Mouse (Mus musculus) activated CD4-positive, CD25-positive, alpha-beta regulatory T cell, adult 4 months (primary cell): ENCODE results near the gene Slc6a13. TPM values are rescaled to one million over a fixed set of nuclear protein-coding genes. Genes with fewer than 3 reads are reported as not detected.
"Not testable (repeated sequence)": the region's sequence is repeated elsewhere in the genome, so short reads cannot be mapped to it uniquely, and the experiment has no call there.

ENCODE experiments used
- ATAC-seq: one replicate; pipeline ENCODE4 v1.8.0; 2017
- polyA plus RNA-seq, 2 experiments: library from polyadenylated mRNA; unstranded; fragments of 100-300 nt; shearing (Covaris generic); gene quantifications; one replicate each; pipeline ENCODE4 v1.2.1; 2017

The Slc6a13 gene
- polyA plus RNA-seq, 2 experiments from 2014 or later = 0.55 to 0.93 TPM

DNA sequence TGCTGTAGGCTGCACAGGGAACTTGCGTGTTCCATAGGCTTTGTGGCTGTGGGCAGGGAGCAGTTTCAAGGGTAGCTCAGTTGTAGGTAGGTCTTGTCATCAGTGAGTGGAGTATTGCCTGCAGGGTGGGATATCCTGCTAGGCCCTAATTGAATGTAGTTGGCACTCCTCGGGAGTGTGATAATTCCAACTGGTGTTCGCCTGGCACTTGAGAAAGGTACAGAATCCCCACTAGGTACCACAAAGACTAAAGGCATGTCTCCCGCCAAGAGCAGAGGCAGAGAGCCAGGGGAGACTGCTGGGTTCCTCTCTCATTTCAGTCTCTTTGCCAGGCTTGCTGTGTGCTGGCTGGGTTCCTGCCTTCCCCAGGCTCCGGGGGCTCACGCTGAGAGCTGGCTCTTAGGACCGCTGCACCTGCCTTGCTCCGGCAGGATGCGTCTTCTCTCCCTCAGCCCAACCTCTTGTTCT, 28.4 kb downstream of the Slc6a13 start:
- no peak for ATAC-seq

DNA sequence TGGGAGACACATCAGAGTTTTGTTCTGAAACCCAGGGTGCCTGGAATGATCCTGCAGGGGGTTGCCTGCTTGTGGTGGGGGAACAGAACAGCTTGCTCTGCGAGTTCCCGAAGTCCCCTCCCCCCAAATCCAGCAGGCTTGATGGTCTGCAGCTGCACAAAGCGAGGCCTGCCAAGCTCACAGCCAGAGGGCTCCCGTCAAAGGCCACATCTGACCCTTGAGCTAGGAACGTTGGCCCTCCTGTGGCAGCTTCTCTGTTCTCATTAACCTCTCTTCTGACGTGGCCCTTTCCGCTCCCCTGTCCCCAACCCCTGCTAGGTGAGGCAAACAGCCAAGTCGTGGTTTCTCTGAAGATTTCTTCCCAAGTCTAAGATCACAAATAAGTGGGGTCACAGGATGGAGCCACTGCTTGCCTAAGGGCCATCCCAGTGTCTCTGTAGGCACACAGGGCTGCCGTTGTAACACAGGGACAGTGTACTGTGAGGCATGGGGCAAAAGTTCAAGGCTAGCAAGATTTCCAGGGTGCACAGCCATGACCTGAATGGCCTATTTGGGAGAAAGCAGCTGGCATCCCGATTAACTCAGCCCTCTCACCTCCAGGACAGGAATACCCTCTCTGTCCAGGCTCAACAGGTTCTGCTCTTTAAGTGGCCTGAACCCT, 30.0 kb downstream of the Slc6a13 start:
- ATAC-seq = no peak

DNA sequence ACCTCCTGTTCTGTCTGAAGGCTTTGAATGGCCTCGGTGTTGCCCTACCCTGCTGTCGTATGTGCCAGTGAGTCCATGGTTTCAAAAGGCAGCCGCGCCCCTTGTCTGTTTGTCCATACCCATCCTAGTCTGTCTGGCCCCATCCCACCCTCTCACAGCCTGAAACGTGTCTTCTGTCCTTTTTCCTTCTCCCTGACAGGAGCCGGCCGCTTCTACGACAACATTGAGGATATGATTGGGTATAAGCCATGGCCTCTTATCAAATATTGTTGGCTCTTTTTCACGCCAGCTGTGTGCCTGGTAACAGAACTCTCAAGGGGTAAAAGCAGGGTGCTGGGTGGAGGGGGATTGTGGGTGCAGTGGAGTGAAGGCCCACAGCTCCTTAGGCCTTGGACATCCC, 35.8 kb downstream of the Slc6a13 start:
- ATAC-seq = no peak

DNA sequence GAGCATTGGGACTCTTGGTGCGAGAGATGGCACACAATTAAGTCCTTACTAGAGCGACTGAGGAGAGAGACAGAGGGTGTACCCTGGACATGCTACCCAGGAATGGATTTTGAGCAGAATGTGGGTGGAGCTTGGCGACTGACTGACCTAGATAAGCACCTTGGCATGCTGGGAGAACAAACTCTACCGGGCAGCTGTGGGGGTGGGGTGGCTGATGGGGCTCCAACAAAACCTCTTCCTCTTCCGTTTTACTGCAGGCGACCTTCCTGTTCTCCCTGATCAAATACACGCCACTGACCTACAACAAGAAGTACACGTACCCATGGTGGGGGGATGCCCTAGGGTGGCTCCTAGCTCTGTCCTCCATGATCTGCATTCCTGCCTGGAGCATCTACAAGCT, 36.5 kb downstream of the Slc6a13 start:
- ATAC-seq = no peak

DNA sequence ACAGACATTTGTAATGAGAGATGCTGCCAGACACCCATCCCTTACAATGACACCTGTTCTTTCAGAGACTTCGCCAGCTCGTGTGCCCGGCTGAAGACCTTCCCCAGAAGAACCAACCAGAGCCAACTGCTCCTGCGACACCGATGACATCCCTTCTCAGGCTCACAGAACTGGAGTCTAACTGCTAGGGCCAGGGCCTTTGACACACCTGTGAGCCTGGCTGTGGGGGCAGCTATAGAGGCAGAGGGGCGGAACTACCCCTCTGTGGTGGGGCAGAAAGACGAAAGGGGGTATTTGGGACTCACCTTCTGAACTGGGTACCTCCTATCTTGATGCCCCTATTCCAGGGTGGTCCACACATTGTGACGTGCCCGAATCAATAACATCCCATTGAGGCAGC, 37.2 kb downstream of the Slc6a13 start:
- ATAC-seq = no peak

DNA sequence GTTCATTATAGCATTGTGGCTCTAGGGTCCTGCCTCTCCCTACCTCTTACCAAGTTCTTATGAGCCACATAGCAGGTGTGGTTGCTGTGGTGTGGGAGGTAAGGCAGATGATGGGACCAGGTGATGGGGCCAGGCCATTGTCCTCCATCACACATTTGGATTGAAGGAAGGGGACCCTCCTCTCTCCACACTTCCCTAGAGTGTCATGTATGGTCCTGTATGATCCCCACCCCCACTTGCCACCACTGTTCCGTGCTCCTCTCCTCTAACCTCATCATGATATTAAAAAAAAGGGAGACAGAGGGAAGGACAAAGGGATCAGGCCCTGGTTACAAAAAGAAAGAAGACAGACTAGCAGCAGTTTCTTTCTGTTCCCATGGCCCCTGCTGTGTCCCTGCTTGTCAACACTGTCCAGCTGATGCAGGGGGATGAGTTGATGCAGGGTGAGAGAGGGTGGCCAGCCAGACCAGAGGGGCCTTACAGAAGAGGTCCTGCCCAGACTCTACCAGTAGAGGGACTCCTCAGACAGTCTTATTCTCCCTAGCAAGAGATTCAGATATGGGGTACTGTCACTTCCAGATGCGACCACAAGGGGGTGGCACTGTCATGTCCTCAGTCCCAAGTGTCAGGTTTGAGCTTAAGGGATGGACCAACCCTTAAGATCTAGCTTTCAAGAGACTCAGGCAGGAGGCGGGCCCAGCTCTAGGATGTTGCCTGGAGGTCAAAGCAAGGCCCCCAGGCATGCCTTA, 37.9 kb downstream of the Slc6a13 start:
- ATAC-seq = peak; percentile 77

DNA sequence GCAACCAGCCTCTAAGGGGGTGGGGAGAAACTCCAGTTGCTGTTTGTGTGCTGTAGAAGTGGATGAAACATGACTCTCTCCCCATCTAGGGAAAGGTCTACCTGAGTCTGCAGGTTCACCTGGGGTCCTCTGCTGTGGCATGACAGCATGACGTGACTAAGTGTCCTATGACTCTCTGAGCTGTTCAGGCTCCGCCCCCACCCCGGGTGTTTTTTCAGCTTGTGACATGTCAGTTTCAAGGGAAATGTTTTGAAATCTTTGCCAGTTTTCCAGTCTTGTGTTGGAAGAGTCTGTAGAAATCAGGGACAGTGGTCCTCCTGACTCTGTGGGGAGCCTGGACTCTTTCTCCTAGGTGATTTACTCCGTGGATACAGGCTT, 38.5 kb downstream of the Slc6a13 start:
- no peak for ATAC-seq

DNA sequence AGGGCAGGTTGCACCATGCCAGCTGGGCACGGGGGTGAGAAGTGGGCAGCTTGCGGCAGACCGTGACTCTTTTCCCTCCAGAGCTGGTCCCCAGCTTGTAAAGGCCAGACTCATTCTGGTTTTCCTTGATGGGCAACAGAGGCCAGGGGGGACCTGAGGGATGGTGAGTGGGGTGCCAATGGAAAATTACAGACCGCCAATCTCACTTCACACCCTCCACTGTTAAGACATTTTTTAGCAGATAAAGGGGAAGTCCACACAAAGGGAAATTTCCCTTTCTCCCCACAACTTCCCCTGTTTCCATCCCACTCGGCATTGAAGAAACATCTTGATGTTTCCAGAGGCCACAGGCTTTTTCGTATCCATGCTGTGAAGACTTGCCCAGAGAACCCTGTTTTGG, 41.6 kb downstream of the Slc6a13 start:
- no peak for ATAC-seq

DNA sequence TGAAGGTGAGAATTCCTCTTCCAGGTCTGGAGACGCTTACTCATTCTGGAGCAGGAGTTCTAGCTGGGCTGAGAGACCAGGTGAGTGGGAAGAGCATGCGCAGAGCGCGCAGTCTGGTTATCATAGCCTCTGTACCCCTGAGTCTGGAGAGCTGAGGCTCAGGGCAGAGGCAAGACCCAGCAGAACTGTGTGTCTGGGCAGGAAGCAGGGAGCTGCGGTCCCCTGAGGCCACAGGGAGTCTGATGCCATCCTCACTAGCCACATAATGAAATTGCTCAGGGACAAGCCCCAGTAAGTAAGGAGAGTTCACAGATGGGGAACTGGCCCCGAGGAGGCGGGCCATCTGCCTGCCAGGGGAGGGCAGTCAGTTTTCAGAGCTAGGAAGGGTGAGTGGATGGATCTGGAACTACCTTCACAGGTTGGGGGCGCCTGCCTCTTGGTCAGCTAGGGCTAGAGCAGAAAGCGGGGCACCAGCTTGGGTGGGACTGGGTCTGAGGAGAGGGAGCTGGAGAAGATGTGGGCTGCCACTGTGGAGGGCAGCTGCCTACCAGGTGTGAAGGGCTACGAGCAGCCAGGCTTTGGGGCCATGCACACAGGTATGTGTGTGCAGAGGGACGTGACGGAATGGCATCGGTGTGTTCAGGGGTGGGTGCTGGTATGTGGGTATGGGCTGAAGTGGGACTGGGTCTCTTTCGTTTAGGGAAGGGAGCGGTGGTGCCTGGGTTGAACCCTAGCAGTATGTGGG, 43.2 kb downstream of the Slc6a13 start, which contains the start of gene Slc6a12:
Gene Slc6a12, plus strand, starts transcription at position 51 of the 745 bp plus-strand sequence.
- ATAC-seq = no peak

DNA sequence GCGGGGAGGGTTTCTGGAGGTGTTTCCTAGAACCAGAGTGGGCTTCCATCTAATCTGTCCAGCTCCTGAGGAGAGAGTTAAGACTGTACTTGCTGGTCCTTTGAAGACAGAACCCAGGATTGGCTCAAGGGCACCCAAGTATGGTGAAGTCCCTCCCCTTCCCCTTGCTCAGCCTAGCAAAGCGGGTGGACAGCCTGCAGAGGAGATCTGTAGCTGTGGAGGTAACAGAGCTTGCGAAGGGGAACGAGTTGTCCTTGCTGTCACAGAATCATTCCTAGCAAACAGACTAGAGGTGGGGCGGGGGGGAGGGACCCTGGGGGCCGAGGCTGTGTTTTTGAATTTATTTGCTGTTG, 43.7 kb downstream of the Slc6a13 start:
- no peak for ATAC-seq

DNA sequence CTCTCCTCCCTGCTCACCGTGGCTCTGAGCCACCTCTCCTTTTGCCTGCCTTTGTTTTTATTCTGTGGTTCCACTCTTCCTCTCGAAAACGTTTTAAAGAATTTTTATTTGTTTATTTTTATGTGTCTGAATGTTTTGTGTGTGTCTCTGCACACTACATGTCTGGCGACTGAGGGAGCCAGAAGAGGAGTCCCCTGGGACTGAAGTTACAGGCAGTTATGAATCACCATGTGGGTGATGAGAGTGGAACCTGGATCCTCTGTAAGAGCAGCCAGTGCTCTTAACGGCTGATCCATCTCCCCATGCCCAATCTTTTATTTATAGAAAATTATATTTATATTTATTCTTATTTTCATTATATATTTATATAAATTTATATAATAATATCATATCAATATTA, 44.3 kb downstream of the Slc6a13 start:
- no peak for ATAC-seq

DNA sequence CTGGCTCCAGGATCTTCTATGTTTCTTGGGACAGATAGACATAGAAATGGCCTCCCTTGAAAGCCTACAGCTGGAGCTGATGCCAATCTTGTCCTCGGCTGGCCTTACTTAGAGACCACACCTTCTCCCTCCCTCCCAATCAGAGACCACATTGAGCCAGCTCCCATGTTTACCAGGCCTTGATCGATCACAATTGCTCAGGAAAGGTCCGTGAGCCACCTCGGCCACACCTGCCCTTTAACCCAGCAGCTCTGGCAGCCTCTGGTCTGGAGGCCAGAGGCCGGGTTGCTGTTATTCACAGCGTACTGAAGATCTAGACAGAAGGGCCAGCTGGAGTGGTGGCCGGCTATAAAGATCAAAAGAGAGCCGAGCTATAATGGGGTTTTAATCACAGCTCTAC, 46.4 kb downstream of the Slc6a13 start:
- ATAC-seq = no peak

DNA sequence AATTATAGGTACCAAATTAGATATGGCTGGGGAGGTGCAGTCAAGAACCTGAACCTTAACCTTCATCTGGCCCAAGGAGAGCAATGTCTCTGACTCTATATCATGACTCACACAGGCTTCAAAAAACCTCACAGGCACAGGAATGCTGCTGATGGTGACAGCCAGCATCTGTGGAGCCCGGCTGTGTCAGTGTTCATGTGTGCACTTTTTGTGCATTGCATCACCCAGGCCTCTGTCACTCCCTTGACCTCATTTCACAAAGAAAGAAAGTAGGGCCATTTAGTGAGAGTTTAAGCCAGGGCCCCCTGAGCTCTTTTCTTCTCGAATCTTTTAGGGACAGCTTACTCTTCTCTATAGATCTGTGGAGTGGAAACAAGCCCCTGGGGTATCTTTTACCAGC, 52.2 kb downstream of the Slc6a13 start:
- no peak for ATAC-seq

DNA sequence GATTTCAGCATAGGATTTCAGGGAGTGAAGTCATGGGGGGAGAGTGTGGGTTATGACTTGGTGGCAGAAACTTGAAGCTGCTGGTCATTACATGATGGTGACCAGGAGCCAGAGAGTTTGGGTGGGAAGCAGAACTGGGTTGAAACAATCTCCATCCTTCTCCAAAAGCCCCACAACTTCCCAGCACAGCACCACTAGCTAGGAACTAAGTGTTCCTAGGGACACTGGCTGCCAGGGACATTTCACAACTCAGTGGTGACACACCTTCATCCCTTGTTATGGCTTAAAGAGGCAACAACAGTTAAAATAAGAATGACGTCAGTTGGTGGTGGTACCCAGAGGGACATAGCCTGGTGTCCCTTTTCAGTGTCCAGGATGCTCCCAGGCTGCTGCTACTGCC, 56.0 kb downstream of the Slc6a13 start:
- ATAC-seq = no peak

DNA sequence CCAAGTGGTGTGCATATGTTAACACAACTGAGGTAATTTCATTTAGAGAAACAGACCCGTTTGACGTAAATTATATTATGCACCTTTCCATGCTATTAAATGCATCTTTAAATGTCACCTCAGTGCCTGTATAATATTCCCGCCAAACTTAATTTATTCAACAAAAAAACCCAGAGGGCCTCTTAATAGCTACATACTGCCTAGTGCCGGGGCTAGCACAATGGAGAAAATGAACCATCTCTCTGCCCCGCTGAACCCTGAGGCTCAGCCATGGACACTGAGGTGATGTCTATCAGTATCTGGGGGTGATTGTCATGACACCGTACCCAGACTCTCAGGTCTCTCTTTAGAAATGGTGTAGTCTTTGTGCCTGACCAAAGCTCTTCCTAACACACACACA, 57.2 kb downstream of the Slc6a13 start:
- ATAC-seq = no peak

DNA sequence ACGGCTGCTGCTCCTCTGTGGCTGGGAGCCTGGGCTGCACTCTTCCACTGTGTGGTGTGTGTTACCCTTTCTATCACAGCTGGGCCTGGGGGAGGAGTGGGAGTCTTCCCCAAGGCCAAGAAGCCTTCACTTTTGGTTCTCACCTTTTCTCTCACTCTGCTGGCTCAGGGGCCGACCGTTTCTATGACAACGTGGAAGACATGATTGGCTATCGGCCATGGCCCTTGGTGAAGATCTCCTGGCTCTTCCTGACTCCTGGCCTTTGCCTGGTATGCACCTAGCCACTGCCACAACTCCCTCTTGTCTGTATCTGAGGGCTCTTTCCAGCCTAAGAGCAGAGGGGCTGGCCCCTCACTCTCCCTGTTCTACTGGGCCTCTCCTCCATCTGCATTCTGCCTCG, 63.0 kb downstream of the Slc6a13 start:
- ATAC-seq = no peak

DNA sequence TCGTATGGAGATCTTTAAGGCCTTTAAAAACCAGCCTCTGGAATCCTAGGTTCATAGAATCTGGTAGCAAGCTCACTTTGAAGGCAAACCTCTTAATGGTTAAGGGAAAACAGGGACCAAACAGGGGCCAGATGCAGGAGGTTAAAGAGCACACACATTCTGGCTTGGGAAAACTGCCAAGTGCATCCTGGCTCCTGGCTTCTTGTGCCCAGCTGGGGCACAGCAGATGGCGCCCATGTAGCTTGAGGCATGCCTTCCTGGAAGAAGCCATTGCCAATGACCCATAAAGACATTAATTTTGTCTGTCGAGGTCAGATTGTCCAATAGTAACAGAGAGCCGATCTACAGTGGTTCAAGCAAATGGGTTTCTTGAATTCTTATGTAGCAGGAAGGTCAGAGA, 63.9 kb downstream of the Slc6a13 start:
- no peak for ATAC-seq

DNA sequence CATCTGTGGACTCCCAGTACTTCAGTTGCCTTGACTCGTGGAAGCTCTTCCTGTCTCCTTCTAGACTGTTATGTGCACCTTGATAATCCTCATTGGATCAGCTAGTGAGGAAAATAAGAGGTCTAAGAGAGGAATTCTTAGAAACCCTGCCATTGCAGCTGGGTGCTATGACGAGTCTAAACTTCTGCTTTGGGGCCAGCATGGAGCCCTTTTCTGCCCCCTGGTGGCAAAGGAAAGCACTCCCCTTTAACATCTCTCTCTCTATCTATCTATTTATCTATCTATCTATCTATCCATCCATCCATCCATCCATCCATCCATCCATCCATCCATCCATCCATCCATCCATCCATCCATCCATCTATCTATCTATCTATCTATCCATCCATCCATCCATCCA, 66.5 kb downstream of the Slc6a13 start:
- not testable (repeated sequence) for ATAC-seq

DNA sequence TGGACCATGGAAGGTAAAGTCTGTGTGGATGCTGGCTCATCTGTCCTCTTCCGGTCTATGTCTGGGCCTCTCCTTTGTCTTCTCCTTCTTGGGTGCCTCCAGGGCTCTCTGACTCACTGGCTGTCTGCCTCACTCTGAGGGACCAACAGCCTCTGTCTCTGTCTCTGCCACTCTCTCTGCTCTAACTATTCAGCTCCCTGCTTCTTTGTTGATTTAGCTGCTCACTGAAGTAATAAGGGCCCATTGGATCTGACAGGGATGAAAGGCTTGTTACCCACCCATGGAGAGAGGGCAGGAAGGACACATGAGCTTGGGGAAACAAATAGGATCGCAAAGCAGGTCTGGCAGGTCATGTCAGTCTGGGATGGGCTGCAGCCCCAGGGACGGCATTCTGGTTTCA, 67.1 kb downstream of the Slc6a13 start:
- ATAC-seq = no peak

DNA sequence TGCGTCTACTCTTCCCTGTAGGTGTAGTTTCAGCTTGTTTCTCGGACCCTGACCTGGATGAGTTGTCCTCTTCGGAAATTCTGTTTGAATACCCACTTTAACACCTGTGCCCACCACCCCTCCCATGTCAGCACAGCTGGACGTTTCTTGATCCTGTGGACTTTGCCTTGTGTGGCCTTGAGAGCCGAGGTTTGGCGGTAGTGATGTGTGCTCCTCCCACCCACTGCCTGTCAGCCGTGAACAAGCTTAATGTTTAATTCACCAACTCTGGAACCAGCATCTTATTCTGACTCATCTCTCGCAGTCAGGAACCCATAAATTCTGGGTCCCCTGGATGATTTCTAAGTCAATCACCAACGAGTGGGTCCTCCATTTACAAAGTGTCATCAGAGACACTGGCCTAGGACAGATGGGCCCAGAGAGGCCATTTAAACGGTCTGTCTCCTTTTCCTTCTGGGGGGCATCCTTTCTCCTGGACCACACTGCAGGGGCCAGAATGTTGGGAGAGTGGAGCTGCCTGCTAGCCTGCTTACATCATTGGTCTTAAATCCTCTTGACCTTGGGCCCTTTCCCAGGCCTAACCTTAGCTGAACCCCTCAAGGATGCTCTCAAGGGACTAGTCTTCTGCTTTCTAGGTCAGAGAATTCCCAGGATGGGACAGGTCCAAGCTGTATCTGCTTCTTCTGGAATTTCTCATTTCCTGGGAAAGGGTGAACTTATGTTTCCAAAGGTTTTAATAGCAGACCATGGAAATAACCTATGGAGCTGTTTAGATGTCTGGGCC, 71.4 kb downstream of the Slc6a13 start:
- no peak for ATAC-seq

DNA sequence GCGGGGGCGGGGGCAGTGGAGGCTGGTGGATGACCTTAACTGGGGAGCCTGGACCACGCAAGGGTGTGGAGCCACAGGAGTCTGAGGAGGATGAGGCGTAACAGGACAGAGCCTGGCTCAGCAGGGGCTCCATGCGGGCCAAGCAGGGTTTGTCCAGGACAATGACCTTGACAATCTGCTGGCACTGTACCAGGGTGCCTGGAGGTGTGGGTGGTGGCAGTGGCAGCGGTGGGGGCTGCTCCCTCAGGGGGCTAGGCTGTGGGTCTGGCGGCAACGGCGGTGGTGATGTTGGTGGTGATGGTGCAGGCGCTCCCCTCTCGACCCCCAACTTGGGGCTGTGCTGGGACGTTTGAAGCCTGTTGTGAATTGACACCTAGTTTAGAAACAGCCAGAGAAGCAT, 76.1 kb downstream of the Slc6a13 start:
- ATAC-seq = no peak

DNA sequence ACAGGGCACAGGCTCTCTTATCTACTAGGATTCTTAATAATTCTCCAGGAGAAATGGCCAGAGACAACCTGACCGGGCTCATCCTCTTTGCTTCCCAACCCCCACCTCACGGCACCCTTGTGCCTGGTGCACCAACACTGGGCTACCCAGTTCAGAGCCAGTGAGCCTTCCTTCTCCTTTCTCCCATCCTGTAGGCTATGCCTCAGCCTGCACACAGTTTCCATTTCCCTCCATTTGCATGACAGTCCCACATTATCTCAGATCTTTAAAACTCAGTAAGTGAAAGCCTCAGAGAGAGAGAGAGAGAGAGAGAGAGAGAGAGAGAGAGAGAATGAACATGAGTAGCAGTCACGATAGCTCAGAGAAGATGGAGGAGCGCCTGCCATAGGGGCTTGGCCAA, 78.2 kb downstream of the Slc6a13 start:
- no peak for ATAC-seq

DNA sequence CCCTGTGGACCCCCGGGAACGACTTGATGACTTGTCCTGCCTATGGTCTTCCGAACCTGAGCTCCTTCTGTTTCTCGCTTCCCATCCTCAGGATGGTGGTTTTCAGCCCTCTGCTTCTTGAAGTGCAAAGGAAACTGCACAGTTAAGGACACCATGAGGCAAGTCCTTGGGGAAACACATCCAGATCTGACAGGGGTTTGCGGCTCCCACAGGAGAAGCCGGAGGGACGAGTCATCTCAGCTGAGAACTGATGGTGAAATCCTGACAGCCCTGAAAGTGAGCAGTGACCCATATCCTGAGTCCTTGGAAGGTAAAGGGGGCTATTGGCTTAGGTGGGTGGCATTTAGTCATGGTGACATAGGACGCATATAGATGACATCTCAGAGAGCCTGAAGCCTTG, 80.5 kb downstream of the Slc6a13 start:
- ATAC-seq = no peak
